Mouse (Mus musculus) lung, postnatal 36 days (tissue): ENCODE measurements around the gene Atxn7l1.

Experiments
- DNase-seq: peaks from one replicate; pipeline ENCODE4 v3.0.0; 2022; ENCODE audit warnings: mixed read lengths

Gene Atxn7l1

GRCm38 (mm10) chr12:33333914-33334313 lies 186.4 kb downstream of the Atxn7l1 start:
- DNase-seq = peak; percentile 94

DNA sequence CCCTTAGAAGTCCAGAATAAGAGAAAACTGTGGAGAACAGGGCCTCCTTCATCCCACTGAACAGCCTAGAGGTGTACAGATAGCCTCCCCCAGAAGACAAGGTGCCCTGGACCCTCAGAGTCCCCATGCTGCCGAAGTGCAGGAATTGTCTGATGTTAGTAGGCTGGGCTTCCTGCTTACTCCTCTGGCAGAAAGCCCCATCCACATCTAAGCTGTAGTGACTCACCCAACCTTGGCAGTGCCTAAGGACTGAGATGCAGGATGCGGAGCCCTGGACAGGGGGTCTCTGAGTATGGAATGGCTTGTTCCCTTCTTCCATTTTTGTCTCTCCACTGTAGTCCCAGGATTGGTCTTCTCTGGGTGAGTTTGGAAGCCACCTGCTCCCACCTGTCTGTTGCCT lies 187.0 kb downstream of the Atxn7l1 start:
- no peak for DNase-seq

GRCm38 (mm10) chr12:33334951-33335350 lies 187.5 kb downstream of the Atxn7l1 start:
- DNase-seq = no peak

- no peak for DNase-seq
These were observed 187.9 kb downstream of the Atxn7l1 start for GRCm38 (mm10) chr12:33335410-33335809.

DNA sequence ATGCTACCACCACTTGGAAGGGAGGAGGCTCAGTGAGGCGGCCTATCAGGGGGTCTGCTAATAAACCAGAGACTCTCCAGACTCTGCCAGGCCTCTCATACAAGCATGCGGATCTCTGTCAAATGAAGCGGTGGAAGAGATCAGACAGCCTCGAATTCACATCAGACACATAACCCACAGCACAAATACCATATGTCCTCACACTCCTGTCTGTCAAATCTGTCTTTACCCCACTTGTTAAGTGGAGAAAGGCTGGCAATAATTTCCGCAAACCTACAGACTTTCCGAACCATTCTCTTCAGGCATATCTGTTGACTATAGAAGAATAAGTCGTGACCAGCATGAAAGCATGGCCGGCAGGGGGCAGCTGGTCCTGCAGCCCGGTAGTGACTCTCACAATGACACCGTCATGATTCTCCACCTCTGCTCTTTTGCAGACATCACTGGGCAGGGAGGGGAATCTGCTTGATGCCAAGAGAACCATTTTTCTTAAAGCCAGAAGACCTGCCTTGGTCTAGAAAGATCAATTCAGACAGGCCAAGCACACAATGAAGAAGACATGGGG lies 189.2 kb downstream of the Atxn7l1 start:
- no peak for DNase-seq

DNA sequence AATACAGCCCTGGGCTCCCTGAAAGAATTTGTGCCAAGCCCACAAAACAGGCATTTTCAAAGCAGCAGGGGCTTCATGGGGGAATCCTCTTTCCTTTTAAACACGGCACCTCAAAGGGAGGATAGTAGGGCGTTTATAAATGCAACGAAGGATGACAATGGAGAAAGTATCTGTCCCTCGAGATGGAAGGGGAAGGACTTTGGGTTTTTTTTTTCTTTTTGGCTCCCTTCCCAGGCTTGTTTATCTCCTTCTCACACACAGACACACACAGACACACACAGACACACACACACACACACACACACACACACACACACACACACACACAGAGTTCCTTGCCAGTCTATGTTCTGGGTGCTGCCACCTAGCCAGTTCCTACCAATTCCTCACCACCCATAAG lies 189.8 kb downstream of the Atxn7l1 start:
- DNase-seq = no peak

GRCm38 (mm10) chr12:33338170-33338569 lies 190.7 kb downstream of the Atxn7l1 start:
- no peak for DNase-seq

- no peak for DNase-seq
These were observed 192.3 kb downstream of the Atxn7l1 start for GRCm38 (mm10) chr12:33339822-33340221.

DNA sequence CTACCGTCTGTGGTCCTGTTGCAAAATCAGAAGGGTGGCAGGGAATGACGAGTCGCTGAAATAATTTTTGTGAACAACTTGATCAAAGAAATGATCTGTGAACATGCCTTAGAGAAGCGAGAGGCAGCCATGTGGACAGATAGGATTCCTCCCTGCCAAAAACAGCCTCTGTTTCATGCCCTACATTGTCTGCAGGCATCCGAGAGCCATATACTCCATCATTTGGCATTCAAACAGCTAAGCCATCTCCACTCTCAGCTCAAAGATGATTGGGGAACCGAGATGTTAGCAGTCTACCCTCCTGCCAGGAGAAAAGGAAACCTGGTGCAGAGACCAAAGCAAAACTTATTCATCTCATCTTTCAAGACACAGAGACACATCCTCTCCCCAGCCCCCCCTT lies 193.2 kb downstream of the Atxn7l1 start:
- DNase-seq = no peak

DNA sequence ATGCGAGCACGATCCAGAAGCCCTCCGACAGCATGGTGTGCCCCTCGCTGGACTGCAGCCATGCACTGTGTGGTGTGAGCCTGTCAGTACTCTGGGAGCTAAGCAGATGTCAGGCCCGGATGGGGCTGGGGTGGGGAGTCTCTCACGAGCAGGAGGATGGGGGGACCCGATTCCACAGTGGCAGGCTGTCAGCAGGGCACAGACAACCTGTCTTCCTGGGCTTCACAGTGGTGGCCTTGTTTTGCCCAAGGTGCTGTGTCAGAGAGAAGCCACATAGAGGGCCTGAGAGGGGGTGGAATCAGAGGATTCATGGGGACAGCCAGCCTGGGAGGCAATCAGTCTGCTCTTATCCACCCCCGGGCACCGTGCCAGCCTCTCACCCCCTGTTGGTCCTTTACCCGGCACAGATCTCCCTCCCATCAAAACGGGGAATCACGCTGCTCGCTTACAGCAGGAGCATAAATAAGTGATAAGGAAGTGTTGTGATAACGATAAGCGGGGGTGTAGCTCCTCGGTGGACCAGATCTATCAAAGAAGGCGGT lies 193.9 kb downstream of the Atxn7l1 start:
- no peak for DNase-seq

DNA sequence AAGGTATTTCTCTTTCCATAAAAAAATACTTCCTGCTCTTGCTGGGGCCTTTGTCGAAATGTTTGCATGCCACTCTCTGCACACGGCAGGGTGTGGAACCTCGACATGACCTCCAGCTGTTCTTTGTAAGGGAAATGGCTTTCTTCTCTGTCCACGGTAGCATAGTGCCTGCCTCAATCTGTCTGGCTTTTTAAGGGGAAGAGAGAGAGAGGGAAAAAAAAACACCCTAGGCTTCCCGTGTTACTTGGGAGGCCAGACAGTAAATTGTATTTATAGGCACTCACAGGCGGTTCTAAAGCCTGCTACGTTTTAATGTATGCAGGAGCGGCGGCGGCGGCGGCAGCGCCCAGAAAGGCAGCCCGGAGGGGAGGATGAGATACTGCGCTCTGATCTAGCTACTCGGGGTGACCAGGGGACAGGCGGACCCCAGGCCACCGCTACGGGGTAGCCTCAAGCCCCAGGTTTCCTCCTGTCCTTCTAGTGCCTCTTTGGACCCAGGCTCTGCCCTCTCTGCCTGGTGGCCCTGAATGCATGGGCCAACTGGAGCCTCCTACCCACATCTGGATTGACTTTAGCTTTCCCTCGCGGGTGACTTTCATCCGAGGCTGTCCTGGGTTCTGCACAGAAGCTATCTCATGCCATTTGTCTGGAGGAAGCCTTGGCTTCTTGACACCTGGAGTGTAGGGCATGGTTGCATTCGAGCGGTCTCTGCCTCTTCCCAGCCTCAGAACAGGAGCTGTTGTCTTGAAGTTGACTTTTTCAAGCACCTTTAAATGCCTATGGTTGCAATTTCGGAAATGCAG lies 197.7 kb downstream of the Atxn7l1 start:
- peak; percentile 41 for DNase-seq

GRCm38 (mm10) chr12:33345773-33346435 lies 198.4 kb downstream of the Atxn7l1 start:
- no peak for DNase-seq

- DNase-seq = no peak
These were observed 205.2 kb downstream of the Atxn7l1 start for GRCm38 (mm10) chr12:33352671-33353070.

- no peak for DNase-seq
These were observed 210.9 kb downstream of the Atxn7l1 start for GRCm38 (mm10) chr12:33358345-33358744.

GRCm38 (mm10) chr12:33359209-33359608 lies 211.7 kb downstream of the Atxn7l1 start:
- no peak for DNase-seq

GRCm38 (mm10) chr12:33359878-33360482 lies 212.5 kb downstream of the Atxn7l1 start:
- DNase-seq = no peak

DNA sequence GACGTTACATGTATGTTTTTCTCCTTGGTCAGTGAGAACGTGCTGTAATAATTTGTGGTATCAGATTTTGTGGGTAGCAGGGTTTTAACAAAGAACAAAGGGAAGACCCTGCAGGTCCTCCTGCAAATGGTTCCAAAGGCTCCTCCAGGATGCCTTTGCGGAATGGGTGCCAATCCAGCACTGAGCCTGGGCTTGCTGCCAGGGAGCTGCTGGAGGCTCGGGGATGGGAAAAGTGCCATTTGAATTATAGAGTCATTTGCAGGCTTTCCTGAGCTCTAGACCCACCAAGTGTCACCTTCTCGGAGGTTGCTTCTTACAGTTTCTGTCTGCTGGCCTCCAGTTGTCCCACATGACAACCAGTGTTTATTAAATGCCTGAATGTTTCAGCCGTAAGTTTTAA lies 213.2 kb downstream of the Atxn7l1 start:
- no peak for DNase-seq

DNA sequence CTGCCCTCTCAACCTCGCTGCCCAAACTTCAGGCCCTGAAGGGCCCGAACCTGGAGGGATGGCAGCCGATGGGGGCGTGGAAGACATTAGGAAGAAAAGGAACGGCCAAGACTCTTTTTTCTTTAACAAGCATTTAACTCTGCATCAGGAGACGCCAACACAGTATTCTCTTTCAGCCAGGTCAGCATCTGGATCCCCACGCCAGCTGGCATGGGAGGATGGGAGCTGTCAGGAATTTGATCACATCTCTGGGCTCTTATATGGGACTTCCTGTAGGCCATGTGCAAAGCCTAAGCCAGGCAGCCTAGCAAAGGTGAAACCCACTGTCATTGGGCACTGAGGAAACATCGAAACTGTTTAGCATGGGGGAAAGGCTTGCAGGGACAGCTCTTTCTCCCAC lies 217.0 kb downstream of the Atxn7l1 start:
- DNase-seq = no peak

- no peak for DNase-seq
These were observed 217.6 kb downstream of the Atxn7l1 start for GRCm38 (mm10) chr12:33365133-33365532.

- no peak for DNase-seq
These were observed 222.1 kb downstream of the Atxn7l1 start for GRCm38 (mm10) chr12:33369555-33369954.

GRCm38 (mm10) chr12:33379624-33380445 lies 232.3 kb downstream of the Atxn7l1 start:
- DNase-seq = peak; percentile 86

- peak; percentile 84 for DNase-seq
These were observed 241.3 kb downstream of the Atxn7l1 start for GRCm38 (mm10) chr12:33388842-33389241.
